Mouse (Mus musculus): ENCODE results near the gene Itpr3.

DNA sequence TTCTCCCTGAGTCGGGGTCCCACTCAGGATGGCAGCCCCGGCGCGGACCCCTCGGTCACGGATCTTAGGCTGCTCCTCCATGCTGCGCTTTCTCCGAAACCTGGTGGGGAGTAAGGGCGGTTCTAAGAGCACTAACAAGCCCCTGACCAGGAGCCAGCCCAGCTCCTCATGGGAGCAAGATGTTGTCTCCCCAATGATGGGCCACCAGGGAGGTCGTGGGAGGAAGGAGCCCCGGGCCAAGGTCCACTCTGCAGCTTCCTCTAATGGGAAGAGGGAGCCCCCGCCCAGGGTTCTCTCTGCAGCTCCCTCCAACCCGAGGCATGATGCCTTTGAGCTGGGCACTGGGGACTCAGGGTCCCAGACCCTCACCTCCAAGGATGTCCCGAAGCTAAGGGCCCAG, 27.7 kb upstream of the Itpr3 start:
- TF ChIP-seq CTCF (IDR thresholded peaks at IDR 0.05) (no peak), POLR2A (IDR thresholded peaks at IDR 0.05; ENCODE audit: insufficient read depth, low read depth, low read length) (no peak), EP300 (IDR thresholded peaks at IDR 0.05; ENCODE audit: insufficient read depth, low read depth, low read length) (no peak)

Measured in heart, adult 2 months (tissue).